Mouse (Mus musculus) spleen, postnatal 10 days (tissue): Measurements from ENCODE around the gene Rpl27.
"Not testable (repeated sequence)": the region's sequence is repeated elsewhere in the genome, so short reads cannot be mapped to it uniquely, and the experiment has no call there.

Experiments used
- DNase-seq, 2 experiments: peaks; one replicate each; pipeline ENCODE4 v3.0.0; 2021 to 2022; ENCODE audit warnings: low spot score in 2 of 2

Rpl27 gene

DNA sequence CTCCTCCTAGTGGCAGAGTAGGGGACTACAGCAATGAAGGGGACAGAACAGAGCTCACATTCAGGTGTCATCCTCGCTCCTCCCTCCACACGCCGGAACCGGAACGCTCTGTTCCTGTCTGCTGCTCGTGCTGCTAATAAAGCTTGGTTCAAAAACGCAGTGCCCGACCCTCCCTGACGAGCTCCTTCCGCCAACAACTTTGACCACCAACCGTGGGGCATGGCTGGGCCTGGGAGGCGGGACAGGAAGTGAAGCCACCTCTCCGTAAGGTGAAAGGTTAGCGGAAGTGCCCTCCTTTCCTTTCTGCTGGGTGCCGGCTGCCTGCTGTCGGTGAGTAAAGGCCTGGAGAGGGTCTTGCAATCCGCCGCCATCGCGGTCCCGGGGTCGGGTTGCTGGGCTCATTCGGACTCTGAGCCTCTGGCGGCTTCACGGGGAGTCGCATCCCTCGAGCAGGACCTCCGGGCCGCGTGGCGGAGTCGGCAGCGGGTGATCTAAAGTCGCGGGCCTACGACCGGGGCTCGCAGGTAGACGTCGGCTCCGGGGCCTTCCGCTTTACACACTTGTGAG, at the start of gene Rpl27:
Gene Rpl27 (plus strand): TSS at position 172 of the 567 bp plus-strand sequence.
- peak; percentile 89 to 96 for DNase-seq

DNA sequence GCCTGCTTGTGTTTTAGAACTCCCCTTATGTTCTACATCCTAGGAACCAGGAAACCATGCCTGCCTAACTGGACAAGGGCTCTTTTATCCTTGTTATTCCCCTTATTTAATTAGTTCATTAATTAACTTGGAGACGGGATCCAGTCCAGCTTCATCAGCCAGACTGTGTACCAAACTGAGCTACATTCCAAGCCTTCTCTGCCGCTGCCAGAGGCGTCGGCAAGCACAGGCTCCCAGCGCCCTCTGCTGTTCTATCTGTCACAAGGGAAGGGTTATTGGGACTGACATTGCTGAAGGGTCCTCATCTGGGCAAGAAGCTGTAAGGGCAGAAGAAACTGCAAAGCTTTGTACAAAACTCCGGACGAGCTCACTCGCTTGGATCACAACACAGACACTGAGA, 47.0 kb upstream of the Rpl27 start:
- DNase-seq: peak; percentile 17 to 72

DNA sequence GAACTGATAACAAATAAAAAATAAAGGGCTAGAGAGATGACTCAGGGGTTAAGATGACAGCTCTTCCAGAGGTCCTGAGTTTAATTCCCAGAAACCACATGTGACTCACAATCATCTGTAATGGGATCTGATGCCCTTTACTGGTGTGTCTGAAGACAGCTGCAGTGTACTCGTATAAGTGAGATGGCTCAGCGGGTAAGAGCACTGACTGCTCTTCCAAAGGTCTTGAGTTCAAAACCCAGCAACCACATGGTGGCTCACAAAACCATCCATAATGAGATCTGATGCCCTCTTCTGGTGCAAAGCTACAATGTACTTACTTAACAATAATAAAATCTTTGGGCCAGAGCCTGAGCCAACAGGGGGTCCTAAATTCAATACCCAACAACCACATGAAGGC, 26.8 kb upstream of the Rpl27 start:
- no peak for DNase-seq

- DNase-seq: peak in 1 of 2 experiments; percentile 33
Measured at GRCm38 (mm10) chr11:101416433-101417100, 25.5 kb upstream of the Rpl27 start.

DNA sequence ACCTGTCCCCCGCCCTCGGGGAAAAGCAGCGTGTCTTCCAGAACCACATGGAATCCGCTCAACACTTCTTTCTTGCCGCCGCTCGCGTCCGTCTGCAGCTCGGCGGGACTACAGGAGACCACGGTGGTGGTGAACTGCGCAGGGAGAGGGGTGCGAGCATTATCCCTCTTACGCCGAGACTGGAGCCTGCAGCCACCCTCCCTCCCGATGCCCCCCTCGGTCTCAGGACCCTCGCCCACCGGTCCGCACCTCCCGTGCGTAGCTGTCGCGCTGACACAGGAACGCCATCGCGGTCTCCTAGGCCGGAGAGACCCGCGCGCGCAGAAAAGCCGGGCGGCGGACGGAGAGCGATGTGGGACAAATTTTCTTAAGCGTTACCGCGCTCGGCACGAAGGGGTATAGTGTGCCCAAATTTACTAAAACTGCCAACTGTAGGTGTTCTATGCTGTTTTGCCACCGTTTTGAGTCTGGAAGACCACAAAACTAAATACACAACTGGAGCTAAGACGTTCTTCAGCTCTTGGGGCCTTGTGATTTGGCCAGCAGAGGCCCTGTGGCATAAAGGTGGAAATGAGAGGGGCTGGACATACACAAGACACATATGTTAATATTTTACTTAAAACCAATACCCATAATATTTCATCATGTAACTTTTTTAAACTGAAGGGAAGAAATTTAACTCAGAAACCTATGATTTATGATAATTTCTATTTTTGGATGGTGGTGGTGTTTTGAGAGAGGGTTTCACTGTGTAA, 24.8 kb upstream of the Rpl27 start, which contains the start of gene Aarsd1:
Gene Aarsd1 (minus strand): TSS at position 515 of the 755 bp plus-strand sequence.
- peak; percentile 90 to 93 for DNase-seq

DNA sequence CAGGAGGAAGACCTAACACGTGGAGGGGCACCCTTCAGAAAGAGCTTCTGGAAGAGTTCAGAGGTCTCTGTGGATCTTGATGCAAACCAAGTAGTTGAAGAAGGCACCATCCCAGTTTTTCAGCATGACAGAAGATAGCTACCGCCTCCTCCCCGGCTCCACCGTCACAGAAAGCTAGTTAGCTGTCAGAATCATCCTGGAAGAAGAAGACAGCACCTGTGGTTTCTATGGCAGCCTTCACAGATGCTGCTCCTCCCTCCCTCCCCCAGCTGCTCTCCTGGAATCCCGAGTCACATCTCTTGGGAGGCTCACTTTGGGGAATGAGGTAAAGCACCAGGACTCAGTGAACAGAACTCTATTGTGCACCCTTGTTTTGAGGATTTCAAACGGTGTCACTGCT, 23.1 kb upstream of the Rpl27 start:
- no peak for DNase-seq

- peak in 1 of 2 experiments; percentile 26 for DNase-seq
Measured at GRCm38 (mm10) chr11:101419610-101420009, 22.5 kb upstream of the Rpl27 start.

DNA sequence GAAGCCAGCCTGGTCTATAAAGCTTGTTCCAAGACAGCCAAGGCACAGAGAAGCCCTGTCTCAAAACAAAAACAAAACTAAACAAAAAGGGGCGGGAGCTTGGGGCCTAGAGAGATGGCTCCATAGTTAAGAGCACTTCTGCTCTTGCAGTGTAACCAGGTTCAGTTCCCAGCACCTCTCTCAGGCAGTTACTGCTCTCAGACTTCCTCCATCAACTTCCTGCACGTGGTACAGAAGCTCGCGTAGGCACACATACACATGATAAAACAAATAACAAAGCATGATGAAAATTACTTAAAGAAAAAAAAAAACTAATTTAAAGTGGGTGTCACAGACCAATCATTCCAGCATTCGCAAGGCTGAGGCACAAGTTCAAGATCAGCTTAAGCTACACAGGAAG, 21.9 kb upstream of the Rpl27 start:
- no peak for DNase-seq

DNA sequence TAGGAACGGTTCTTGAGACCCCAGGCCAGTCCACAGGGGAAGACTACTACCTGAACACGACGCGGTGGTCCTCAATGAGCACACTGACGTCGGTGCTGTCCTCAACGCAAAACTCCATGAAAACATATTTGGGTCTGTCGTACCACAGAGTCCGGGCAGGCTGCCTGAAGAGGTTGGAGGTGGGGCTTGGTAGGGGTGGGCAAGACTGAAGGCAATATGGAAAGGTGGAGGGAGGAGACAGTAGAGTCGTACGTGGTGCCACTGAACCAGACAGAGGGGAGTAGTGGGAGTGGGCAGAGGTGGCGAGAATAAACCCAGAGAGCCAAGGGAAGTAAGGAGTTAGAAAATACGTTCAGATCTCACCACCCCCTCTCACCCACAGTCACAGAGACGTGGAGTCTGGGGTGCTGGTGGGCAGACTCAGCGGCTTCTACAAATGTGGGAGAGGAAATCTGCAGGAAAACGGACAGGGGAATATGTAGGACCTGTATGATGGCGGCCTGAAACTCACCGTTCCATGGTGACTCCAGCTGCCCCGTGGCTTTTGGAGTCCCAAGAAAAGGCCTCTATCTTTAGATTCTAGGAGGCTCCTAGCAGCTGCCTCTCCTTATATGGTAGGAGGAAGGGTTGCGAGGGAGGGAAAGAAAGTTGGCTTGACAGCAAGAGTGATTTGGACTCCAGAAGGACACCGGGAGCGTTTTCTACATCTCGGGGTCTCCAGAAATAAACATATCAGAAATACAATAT, 17.8 kb upstream of the Rpl27 start, which contains the start of gene Gm27029:
Gene Gm27029 (minus strand): TSS at position 692 of the 747 bp plus-strand sequence.
- no peak for DNase-seq

GRCm38 (mm10) chr11:101424925-101425813, 16.9 kb upstream of the Rpl27 start, which contains the start of the genes Rundc1 and Ptges3l:
Gene Rundc1 (plus strand): TSS chr11:101425085.
Gene Ptges3l (minus strand): TSS chr11:101425333.
- DNase-seq: peak; percentile 94 to 99

- no peak for DNase-seq
Measured at GRCm38 (mm10) chr11:101426165-101426564, 15.9 kb upstream of the Rpl27 start.

DNA sequence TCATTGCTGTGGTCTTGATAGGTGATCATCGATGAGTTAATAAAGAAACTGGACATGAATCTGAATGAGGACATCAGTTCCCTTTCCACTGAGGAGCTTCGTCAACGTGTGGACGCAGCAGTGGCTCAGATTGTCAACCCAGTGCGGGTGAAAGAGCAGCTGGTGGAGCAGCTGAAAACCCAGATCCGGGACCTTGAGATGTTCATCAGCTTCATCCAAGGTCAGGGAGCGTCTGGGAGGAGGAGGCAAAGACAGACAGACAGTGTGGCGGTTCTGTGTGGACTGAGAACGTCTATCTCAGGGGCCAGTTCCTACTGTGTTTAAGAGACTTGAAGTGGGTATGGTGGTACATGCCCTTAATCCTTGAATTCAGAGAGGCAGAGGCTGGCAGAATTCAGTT, 10.8 kb upstream of the Rpl27 start:
- DNase-seq: no peak

DNA sequence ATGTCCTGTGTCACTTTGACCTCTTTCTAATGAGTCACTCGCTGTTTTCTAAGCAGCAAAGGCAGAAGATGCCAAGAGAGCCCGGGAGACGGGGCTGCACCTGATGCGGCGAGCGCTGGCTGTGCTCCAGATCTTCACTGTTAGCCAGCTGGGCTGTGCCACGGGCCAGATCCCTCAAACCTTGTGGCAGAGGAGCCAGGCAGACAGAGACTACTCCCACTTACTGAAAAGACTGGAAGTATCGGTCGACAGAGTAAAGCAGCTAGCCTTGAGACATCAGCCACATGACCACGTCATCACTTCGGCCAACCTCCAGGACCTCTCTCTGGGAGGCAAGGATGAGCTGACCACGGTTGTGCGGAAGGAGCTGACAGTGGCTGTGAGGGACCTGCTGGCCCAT, 8.7 kb upstream of the Rpl27 start:
- no peak for DNase-seq

DNA sequence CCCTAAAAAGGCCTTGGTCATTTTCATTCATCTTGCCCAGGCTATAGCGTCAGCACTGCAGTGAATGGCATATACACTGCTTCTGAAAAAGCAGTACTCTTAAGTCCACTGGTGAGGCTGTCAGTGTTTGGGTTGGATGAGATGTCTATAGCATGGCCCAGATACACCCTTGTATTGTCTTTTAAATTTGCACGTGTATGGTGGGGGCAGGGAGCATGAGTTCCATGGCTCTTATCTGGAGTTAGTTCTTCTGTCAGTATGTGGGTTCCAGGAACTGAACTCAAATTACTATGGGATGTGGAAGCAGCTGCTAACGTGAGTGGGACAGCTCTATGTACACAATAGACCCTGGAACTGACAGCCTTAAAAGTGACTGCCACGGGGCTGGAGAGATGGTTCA, 6.3 kb upstream of the Rpl27 start:
- DNase-seq: no peak

GRCm38 (mm10) chr11:101436916-101437315, 5.2 kb upstream of the Rpl27 start:
- DNase-seq: no peak

DNA sequence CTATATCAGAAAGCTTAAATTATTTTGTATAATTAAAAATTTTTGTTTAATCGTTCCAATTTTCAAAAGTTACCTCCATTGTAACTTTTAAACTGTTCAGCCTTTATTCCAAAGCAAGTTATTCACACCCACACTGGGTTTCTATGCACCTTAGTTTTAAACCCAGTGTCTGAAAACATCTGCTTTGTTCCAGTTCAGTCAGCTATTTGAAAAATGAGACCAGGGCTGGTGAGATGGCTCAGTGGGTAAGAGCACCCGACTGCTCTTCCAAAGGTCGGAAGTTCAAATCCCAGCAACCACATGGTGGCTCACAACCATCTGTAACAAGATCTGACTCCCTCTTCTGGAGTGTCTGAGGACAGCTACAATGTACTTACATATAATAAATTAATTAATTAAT, 4.1 kb upstream of the Rpl27 start:
- DNase-seq: not testable (repeated sequence)

- DNase-seq: not testable (repeated sequence)
Measured at GRCm38 (mm10) chr11:101441450-101442126, 510 bp upstream of the Rpl27 start.

DNA sequence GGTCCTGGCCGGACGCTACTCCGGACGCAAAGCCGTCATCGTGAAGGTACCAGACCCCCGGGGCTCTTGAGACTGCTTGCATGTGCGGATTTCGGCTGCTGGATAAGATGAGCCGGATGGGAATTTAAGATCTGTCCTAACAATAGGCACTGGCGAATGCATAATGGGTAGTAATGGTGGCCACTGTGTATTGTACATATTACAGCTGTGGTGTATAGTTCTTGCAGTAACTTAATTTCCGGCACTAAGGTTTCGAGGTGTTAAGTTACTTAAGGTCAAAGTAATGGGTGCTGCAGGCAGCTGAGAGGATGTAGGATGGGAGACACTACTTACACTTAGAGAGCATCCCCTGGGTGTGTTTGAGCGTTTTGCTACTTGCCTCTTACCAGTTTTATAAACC, 662 bp downstream of the Rpl27 start:
- DNase-seq: no peak

DNA sequence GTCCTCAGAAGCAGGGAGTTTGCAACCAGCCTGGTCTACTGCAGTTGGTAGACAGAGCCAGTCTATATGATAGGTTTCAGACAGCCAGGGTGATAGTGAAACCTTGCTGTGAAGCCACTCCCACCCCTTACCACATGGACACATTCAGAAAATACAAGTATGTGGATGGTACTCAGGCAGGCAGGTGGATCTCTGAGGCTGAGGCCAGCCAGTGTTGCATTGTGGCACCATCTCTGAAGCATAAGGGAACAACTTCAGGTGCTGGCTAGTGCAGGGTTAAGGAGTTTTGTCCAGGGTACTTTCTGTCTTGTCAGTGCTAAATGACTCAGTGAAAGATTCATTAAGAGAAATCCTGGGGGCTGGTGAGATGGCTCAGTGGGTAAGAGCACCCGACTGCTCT, 4.2 kb downstream of the Rpl27 start:
- DNase-seq: no peak

- DNase-seq: not testable (repeated sequence)
Measured at GRCm38 (mm10) chr11:101446860-101447259, 4.8 kb downstream of the Rpl27 start.
